Mouse (Mus musculus) mesoderm, embryonic 11.5 days (tissue): ENCODE results near the gene Nat8.
"Not testable (repeated sequence)": the region's sequence is repeated elsewhere in the genome, so short reads cannot be mapped to it uniquely, and the experiment has no call there.

ENCODE experiments used
- DNase-seq: peaks from one replicate; pipeline ENCODE4 v3.0.0-alpha.2; 2012; ENCODE audit warnings: low read depth, low spot score

Nat8 gene

DNA sequence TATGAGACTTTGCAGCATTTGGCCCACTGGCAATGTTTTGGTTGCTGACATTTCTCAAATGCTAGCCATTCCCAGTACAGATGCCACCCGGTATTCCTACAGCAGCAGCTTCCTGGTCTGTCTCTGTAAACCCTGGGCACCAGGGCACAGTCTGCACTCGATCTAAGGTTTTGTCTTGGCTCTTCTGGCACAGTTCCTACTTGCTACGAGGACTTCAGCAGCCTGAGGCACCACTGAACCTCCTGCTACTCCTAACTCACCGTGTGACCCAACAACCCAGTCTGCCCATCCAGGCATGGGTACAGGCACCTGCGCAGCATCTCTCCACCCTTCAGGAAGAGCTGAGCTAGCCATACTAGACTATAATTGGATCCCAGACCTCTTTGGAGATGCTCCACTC lies 4.2 kb upstream of the Nat8 start:
- DNase-seq, result not testable (repeated sequence)

GRCm38 (mm10) chr6:85835104-85835503 lies 3.2 kb upstream of the Nat8 start:
- not testable (repeated sequence) for DNase-seq

DNA sequence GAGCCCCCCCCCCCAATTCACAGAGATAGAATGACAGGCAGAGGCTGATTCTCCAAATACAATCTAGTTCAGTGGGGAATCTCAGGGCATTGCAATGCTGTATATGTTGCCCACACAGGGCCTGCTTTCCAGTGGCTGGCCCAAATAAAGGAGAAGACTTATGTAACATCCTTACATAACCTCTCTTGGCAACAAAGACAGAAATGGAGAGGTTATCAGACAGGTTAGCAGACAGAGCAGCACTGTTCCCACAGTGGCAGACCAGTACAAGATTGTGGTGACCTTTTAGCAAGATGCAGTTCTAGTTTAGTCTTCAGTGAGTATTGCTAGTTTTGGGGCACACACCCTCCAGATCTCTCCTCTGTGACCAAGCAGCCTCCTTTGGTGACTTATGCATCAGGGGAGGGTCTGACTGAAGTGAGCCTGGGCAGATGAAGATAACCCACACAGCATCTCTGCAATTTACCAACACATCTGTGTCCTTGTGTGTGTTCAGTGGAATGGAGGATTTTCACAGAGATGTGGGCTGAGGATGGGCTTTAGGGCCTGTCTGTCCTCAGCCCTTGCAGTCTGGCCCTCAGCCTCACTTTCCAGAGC lies 2.7 kb upstream of the Nat8 start:
- not testable (repeated sequence) for DNase-seq

DNA sequence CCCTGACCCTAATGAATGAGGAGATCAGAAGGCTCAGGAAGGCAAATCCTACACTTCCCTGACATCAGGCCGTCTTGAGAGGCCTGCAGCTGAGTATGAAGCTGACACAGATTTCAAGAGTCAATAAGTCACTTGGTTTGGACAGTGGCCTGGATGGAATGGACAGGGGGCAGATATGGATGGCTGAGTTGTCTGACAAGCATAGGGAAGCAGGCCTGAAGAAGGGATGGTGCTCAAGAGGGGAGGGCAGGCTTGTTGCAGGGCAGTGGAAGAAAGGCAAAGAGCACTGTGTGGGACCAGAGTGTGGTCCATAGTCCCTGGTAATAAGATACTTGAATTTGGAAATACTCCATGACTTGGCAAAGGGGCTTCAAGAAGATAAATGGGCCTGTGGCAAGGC lies 2.4 kb downstream of the Nat8 start:
- no peak for DNase-seq

GRCm38 (mm10) chr6:85825886-85826285 lies 6.0 kb downstream of the Nat8 start:
- DNase-seq, result no peak

GRCm38 (mm10) chr6:85823382-85824090 lies 8.3 kb downstream of the Nat8 start:
- DNase-seq, result no peak

DNA sequence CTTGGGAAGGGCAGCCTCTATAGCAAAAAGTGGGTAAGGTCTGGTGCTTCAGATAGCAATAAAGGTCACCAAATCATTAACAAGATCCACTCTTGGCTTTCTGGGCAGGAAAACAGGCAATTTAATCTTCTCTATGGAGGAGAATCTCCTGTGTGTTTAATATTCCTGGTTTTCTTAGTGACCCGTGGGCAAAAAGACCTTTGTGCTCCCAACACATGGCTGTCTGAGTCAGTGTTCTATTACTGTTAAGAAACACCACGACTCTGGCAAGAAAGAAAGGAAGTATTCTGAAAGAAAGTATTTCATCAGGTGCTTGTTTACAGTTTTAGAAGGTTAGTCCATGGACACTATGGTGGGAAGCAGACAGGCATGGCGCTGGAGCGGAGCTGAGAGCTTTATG lies 9.6 kb downstream of the Nat8 start:
- DNase-seq, result no peak

DNA sequence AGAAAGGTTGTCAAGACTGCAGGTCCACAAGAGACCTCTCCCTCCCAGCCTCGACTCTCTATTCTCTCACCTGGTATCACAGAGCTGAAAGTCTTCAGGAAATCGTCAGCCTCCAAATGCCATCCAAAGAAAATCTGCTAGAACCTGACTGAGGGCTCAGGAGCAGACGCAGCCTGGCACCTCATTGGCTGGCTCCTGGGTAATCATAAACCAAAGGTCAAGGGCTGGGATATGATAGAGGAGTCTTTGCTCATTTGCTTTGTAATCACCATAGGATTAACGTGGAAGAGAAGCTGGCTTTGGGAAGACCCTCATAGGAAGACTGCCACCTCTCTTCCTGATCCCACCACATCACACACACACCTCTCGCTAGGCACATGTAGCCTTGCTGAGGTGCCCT lies 11.0 kb downstream of the Nat8 start, which contains the start of the genes Nat8f6 and Nat8f5:
Gene Nat8f6, minus strand, starts transcription at position 118 of the 400 bp plus-strand sequence.
Gene Nat8f5, minus strand, starts transcription at position 136 of the 400 bp plus-strand sequence.
- DNase-seq, result no peak

DNA sequence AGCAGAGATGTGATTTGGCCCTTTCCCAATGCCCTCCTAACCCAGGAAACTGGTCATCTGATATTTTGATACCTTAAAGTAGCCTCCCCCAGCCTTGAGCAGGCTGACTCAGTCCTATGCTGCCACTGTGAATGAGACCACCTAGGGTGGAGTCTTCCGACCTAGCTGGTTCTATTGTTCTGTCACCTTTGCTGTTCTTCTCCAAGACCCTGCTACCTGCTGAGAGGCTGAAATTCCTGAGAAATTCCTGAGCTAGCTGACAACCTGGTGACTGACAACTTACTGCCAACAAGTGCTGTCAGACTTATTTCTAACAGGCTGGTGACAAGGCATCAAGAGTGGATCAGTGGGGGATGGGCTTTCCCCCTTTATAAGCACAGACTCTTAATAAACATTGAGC lies 13.5 kb downstream of the Nat8 start:
- DNase-seq, result no peak

DNA sequence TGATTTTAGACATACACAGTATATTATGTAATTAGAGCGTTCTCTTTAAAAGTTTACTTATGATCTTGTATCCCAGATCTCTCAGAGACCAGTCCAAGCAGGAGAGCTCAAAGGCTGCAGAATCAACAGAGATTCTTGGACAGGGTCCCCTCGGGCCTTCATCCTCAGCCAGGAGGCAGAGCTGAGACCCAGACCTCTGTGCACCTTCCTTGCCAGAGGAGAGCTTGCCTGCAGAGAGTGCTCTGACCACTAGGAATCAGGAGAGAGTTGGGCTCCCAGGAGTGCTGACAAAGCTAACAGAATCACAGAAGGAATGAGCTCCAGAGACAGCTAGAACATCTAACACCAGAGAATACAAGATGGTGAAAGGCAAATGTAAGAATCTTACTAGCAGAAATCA lies 18.5 kb downstream of the Nat8 start:
- DNase-seq, result no peak

GRCm38 (mm10) chr6:85810942-85811537 lies 20.8 kb downstream of the Nat8 start:
- not testable (repeated sequence) for DNase-seq

DNA sequence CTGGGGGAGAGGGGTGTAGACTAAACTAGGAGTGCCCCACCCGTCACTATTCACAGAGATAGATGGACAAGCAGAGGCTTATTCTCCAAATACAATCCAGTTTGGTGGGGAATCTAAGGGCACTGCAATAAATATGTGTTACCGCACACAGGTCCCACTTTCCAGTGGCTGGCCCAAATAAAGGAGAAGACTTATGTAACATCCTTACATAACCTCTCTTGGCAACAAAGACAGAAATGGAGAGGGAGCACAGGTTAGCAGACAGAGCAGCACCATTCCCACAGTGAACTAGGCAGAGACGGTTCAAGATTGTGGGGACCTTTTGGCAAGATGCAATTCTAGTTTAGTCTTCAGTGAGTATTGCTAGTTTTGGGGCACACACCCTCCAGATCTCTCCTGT lies 21.4 kb downstream of the Nat8 start:
- not testable (repeated sequence) for DNase-seq

- not testable (repeated sequence) for DNase-seq
Observed at GRCm38 (mm10) chr6:85809784-85810183, 22.1 kb downstream of the Nat8 start.

DNA sequence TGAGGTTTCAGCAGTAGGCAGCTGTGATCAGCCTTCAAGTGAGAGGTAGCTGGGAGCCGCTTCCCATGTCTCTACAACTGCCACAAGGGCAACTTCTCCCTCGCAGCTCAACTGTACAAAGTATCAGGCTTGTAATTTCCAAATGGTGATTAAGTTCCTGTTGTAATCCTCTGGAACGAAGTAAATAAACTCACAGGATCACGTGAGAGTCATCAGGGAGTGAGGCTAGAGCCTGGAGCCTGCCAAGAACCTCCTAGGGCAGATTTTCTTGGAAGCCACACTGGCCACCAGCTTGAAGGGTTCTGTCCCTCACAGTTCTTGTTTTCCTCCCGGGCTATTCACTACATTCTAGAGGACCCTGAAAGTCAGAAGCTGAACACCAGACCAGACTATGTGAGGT lies 28.7 kb downstream of the Nat8 start:
- not testable (repeated sequence) for DNase-seq
